Mouse (Mus musculus) mesoderm, embryonic 11.5 days (tissue): ENCODE measurements around the gene Fasn.
"Not testable (repeated sequence)": the region's sequence is repeated elsewhere in the genome, so short reads cannot be mapped to it uniquely, and the experiment has no call there.

Experiments
- DNase-seq: peaks from one replicate; pipeline ENCODE4 v3.0.0-alpha.2; 2012; ENCODE audit warnings: low read depth, low spot score

Fasn gene

GRCm38 (mm10) chr11:120798244-120798643 is 26.1 kb downstream of the Fasn start:
- DNase-seq, result no peak

- no peak for DNase-seq
Measured at GRCm38 (mm10) chr11:120796614-120796946, 27.8 kb downstream of the Fasn start.

GRCm38 (mm10) chr11:120795756-120796613 is 28.4 kb downstream of the Fasn start, which contains the start of gene Dus1l:
Gene Dus1l (minus strand): TSS chr11:120796403.
- peak; percentile 99 for DNase-seq

GRCm38 (mm10) chr11:120792652-120793051 is 31.7 kb downstream of the Fasn start:
- no peak for DNase-seq

GRCm38 (mm10) chr11:120789810-120790209 is 34.5 kb downstream of the Fasn start:
- no peak for DNase-seq

GRCm38 (mm10) chr11:120789355-120789754 is 35.0 kb downstream of the Fasn start:
- DNase-seq, result no peak

- not testable (repeated sequence) for DNase-seq
Measured at GRCm38 (mm10) chr11:120788460-120788859, 35.9 kb downstream of the Fasn start.

GRCm38 (mm10) chr11:120785145-120785544 is 39.2 kb downstream of the Fasn start:
- no peak for DNase-seq

- peak; percentile 77 for DNase-seq
Measured at GRCm38 (mm10) chr11:120784064-120784791, 40.1 kb downstream of the Fasn start, which contains the start of the genes Rfng and Gps1. Gene Rfng (minus strand): TSS chr11:120784207. Gene Gps1 (plus strand): TSS chr11:120784272.

- no peak for DNase-seq
Measured at GRCm38 (mm10) chr11:120783426-120784063, 40.8 kb downstream of the Fasn start.

- DNase-seq, result not testable (repeated sequence)
Measured at GRCm38 (mm10) chr11:120781361-120781760, 43.0 kb downstream of the Fasn start.

GRCm38 (mm10) chr11:120779876-120780275 is 44.5 kb downstream of the Fasn start:
- no peak for DNase-seq

GRCm38 (mm10) chr11:120777123-120777522 is 47.2 kb downstream of the Fasn start:
- DNase-seq, result no peak

- peak; percentile 95 for DNase-seq
Measured at GRCm38 (mm10) chr11:120775774-120776469, 48.4 kb downstream of the Fasn start.

- DNase-seq, result no peak
Measured at GRCm38 (mm10) chr11:120773463-120774190, 50.7 kb downstream of the Fasn start.

- DNase-seq, result no peak
Measured at GRCm38 (mm10) chr11:120772749-120773148, 51.6 kb downstream of the Fasn start.

GRCm38 (mm10) chr11:120768206-120768605 is 56.1 kb downstream of the Fasn start:
- no peak for DNase-seq

- DNase-seq, result not testable (repeated sequence)
Measured at GRCm38 (mm10) chr11:120767023-120767422, 57.3 kb downstream of the Fasn start.

GRCm38 (mm10) chr11:120763121-120763999 is 61.0 kb downstream of the Fasn start:
- DNase-seq, result not testable (repeated sequence)

GRCm38 (mm10) chr11:120762672-120763041 is 61.7 kb downstream of the Fasn start, which contains the start of gene Hmga1b:
Gene Hmga1b (plus strand): TSS chr11:120762794.
- not testable (repeated sequence) for DNase-seq
